In genomic region chr7:112157584-112158315, GRCm38 (mm10) we compare ENCODE assay signal across 9 mouse cellular contexts. TPM values are rescaled to one million over a fixed set of nuclear protein-coding genes. Genes with fewer than 3 reads are reported as not detected.
A peak's percentile ranks its signal among the peaks of the same experiment; 100 is the strongest.
DNase-seq lines count a peak whose midpoint lies in the region; ATAC-seq and TF ChIP-seq lines count a peak whose summit lies in the region.
"Had no signal": no experiment of that assay in that cellular context is flagged by ENCODE, and none has a peak within 500 bp of the region (broad histone marks: within the 10 kb centered on the region; RNA-seq: fewer than 3 reads in every experiment).

No protein-coding gene starts in this region.

- H3K4me3 ChIP-seq in lung, embryonic 15.5 days: peak overlapping the region; percentile 53
- peak overlapping the region; percentile 65 for H3K4me3 ChIP-seq in embryonic facial prominence, embryonic 10.5 days
- peak overlapping the region; percentile 48 for H3K4me3 ChIP-seq in kidney, adult 2 months (ENCODE audit: insufficient read depth, low read depth, low read length)
- peak overlapping the region; percentile 43 for H3K4me3 ChIP-seq in midbrain, embryonic 11.5 days (ENCODE audit: low read depth, low read length)
- H3K4me3 ChIP-seq: myocyte had no signal

- peaks cover 6% of the 10 kb centered on the region for H3K27me3 ChIP-seq in lung, embryonic 15.5 days
- peaks cover 46% of the 10 kb centered on the region for H3K27me3 ChIP-seq in embryonic facial prominence, embryonic 10.5 days (replicated peaks; ENCODE audit: low read depth, poor library complexity, severe bottlenecking)
- H3K27me3 ChIP-seq in kidney, adult 2 months (replicated peaks; ENCODE audit: control insufficient read depth, insufficient read depth, low read length): no peaks in the 10 kb centered on the region
- H3K27me3 ChIP-seq in midbrain, embryonic 11.5 days (ENCODE audit: control insufficient read depth, insufficient read depth, low read length): peaks cover 2% of the 10 kb centered on the region; the same call in 1 of the 2 replicates

- TF ChIP-seq CTCF in kidney, adult 2 months (conservative IDR thresholded peaks at IDR 0.05; ENCODE audit: insufficient read depth, insufficient read length, low read depth, low read length): no peak

- peaks cover 37% of the 10 kb centered on the region for H3K4me1 ChIP-seq in lung, embryonic 15.5 days
- H3K4me1 ChIP-seq in embryonic facial prominence, embryonic 10.5 days: peaks cover 48% of the 10 kb centered on the region
- no peaks in the 10 kb centered on the region for H3K4me1 ChIP-seq in kidney, adult 2 months (ENCODE audit: control insufficient read depth, insufficient read depth, low read length)
- peaks cover 9% of the 10 kb centered on the region for H3K4me1 ChIP-seq in midbrain, embryonic 11.5 days (ENCODE audit: control insufficient read depth, insufficient read depth, low read length)

- no peak for DNase-seq in lung, postnatal 25 days (ENCODE audit: low spot score)
- no peak for DNase-seq in embryonic facial prominence, embryonic 10.5 days (ENCODE audit: low spot score)
- DNase-seq in kidney, adult 2 months: peak; percentile 54
- peak; percentile 90 for DNase-seq in midbrain, embryonic 11.5 days (ENCODE audit: low spot score, missing footprints)
- DNase-seq in natural killer cell, adult 2 months (ENCODE audit: low spot score in 2 of 2): no peak
- DNase-seq in gastrocnemius, postnatal 10 days: no peak
- DNase-seq in right cerebral cortex, postnatal 4 days: no peak

- ATAC-seq in lung, embryonic 15.5 days (ENCODE audit: borderline replicate concordance, extremely low read depth, low FRiP score, low TSS enrichment): peak; percentile 33
- ATAC-seq in midbrain, embryonic 11.5 days (ENCODE audit: low FRiP score): peak; percentile 45

- no peak for TF ChIP-seq POLR2A in kidney, adult 2 months (IDR thresholded peaks at IDR 0.05; ENCODE audit: low read depth, low read length)

- H3K4me2 ChIP-seq in lung, embryonic 15.5 days: peak overlapping the region; percentile 68
- peak overlapping the region; percentile 60 for H3K4me2 ChIP-seq in midbrain, embryonic 11.5 days

- peak overlapping the region; percentile 79 for H3K27ac ChIP-seq in lung, embryonic 15.5 days
- H3K27ac ChIP-seq in embryonic facial prominence, embryonic 10.5 days (replicated peaks): peak overlapping the region; percentile 81
- no peak overlapping the region for H3K27ac ChIP-seq in kidney, adult 2 months (ENCODE audit: insufficient read depth, low read depth, low read length)
- H3K27ac ChIP-seq in midbrain, embryonic 11.5 days (ENCODE audit: low read depth, low read length): no peak overlapping the region

- H3K36me3 ChIP-seq in lung, embryonic 15.5 days: no peaks in the 10 kb centered on the region
- H3K36me3 ChIP-seq in embryonic facial prominence, embryonic 10.5 days (replicated peaks): 0 out of 2 replicates have a peak, but pooled peaks cover 2% of the 10 kb centered on the region
- H3K36me3 ChIP-seq in kidney, adult 2 months (ENCODE audit: control insufficient read depth, insufficient read depth, low read length): no peaks in the 10 kb centered on the region
- no peaks in the 10 kb centered on the region for H3K36me3 ChIP-seq in midbrain, embryonic 11.5 days (ENCODE audit: control insufficient read depth, insufficient read depth, low read length)

- peak overlapping the region; percentile 44 for H3K9ac ChIP-seq in lung, embryonic 15.5 days
- peak overlapping the region; percentile 65 for H3K9ac ChIP-seq in midbrain, embryonic 11.5 days (ENCODE audit: low read length)

- 12% methylated on average over 23 of the region's 23 CpGs for WGBS in lung, embryonic 15.5 days
- 9% methylated on average over 23 of the region's 23 CpGs for WGBS in embryonic facial prominence, embryonic 10.5 days
- 14% methylated on average over 23 of the region's 23 CpGs for WGBS in kidney, adult 2 months
- WGBS in midbrain, embryonic 11.5 days: 13% methylated on average over 23 of the region's 23 CpGs

- no peaks in the 10 kb centered on the region for H3K9me3 ChIP-seq in lung, embryonic 15.5 days
- H3K9me3 ChIP-seq in embryonic facial prominence, embryonic 10.5 days: no peaks in the 10 kb centered on the region
- no peaks in the 10 kb centered on the region for H3K9me3 ChIP-seq in midbrain, embryonic 11.5 days (ENCODE audit: control insufficient read depth, low read length)

RNA-seq across cellular contexts. Expression of gene Dkk3, which starts 1.1 kb away (rescaled TPM):
- polyA plus RNA-seq in lung, embryonic 15.5 days (2015; fragmentation: Nextera tagmentation; extraction: Ambion mirVana): 39.1 and 44.2 TPM in 2 replicates
- 10.8 and 15.2 TPM in 2 replicates for polyA plus RNA-seq in embryonic facial prominence, embryonic 10.5 days (2016; fragmentation: Nextera tagmentation; extraction: Ambion mirVana)
- 16.5 and 16.8 TPM in 2 replicates for polyA plus RNA-seq in kidney, adult 2 months (2012; rRNA removed)
- 13.9 and 14.0 TPM in 2 replicates for polyA plus RNA-seq in midbrain, embryonic 11.5 days (2014; fragmentation: Nextera tagmentation; extraction: Ambion mirVana)
- 10 to 100 TPM; 10.9 to 13.7 TPM for total RNA-seq in gastrocnemius, postnatal 10 days (2021)

Comparison
In these comparisons a context has a peak if more than half of its experiments do, and no peak if none do; other contexts are left out.
1. H3K27ac ChIP-seq: peak in lung, embryonic 15.5 days (single experiment) and embryonic facial prominence, embryonic 10.5 days (single experiment); none in kidney, adult 2 months (single experiment) and midbrain, embryonic 11.5 days (single experiment).
2. DNase-seq: peak in kidney, adult 2 months (single experiment) and midbrain, embryonic 11.5 days (single experiment); none in lung, postnatal 25 days (single experiment), embryonic facial prominence, embryonic 10.5 days (single experiment), natural killer cell, adult 2 months (0 of 2), gastrocnemius, postnatal 10 days (single experiment) and right cerebral cortex, postnatal 4 days (single experiment).
3. Peak in every context shown above with its lines, with median percentiles within 50 percentile points of each other: H3K4me3 ChIP-seq.